Mouse (Mus musculus): ENCODE data around the gene Gm49318.

Gm49318 gene

GRCm38 (mm10) chr9:22024592-22024991 lies 46.5 kb downstream of the Gm49318 start:
- DNase-seq, result no peak

- DNase-seq, result peak; percentile 77
Measured at GRCm38 (mm10) chr9:22017208-22017825, 53.7 kb downstream of the Gm49318 start.

- DNase-seq, result no peak
Measured at GRCm38 (mm10) chr9:22016245-22016644, 54.8 kb downstream of the Gm49318 start.

- DNase-seq, result no peak
Measured at GRCm38 (mm10) chr9:22012731-22013130, 58.3 kb downstream of the Gm49318 start.

- no peak for DNase-seq
Measured at GRCm38 (mm10) chr9:22011055-22011454, 60.0 kb downstream of the Gm49318 start.

GRCm38 (mm10) chr9:22004546-22004945 lies 66.5 kb downstream of the Gm49318 start:
- no peak for DNase-seq

- DNase-seq, result no peak
Measured at GRCm38 (mm10) chr9:22003163-22003554, 67.9 kb downstream of the Gm49318 start.

GRCm38 (mm10) chr9:22002194-22003162 lies 68.6 kb downstream of the Gm49318 start, which contains the start of the genes Ccdc151 and Prkcsh:
Ccdc151 (minus strand) TSS chr9:22002634.
Prkcsh (plus strand) TSS chr9:22002806.
- DNase-seq, result peak; percentile 99

GRCm38 (mm10) chr9:22001633-22002032 lies 69.4 kb downstream of the Gm49318 start:
- DNase-seq, result no peak

GRCm38 (mm10) chr9:22000296-22000695 lies 70.8 kb downstream of the Gm49318 start:
- no peak for DNase-seq

GRCm38 (mm10) chr9:21996178-21996867 lies 74.7 kb downstream of the Gm49318 start:
- DNase-seq, result no peak

GRCm38 (mm10) chr9:21992227-21992626 lies 78.8 kb downstream of the Gm49318 start:
- DNase-seq, result no peak

- DNase-seq, result peak; percentile 81
Measured at GRCm38 (mm10) chr9:21989230-21990110, 81.6 kb downstream of the Gm49318 start, which contains the start of gene Rgl3. Rgl3 (minus strand) TSS chr9:21989446.

- DNase-seq, result peak; percentile 78
Measured at GRCm38 (mm10) chr9:21988421-21989101, 82.5 kb downstream of the Gm49318 start.

GRCm38 (mm10) chr9:21987592-21988342 lies 83.3 kb downstream of the Gm49318 start:
- DNase-seq, result peak; percentile 77

All from cerebellum, adult 9-10 months (tissue).